Mouse (Mus musculus): Measurements from ENCODE around the gene Sema3d. TPM values are rescaled to one million over a fixed set of nuclear protein-coding genes. Genes with fewer than 3 reads are reported as not detected.
A peak's percentile ranks its signal among the peaks of the same experiment; 100 is the strongest.

The Sema3d gene
- polyA plus RNA-seq, 1 experiment from 2014 or later, result 4.2 TPM

GRCm38 (mm10) chr5:12575262-12575661 is 192.1 kb downstream of the Sema3d start:
- no peak for DNase-seq (ENCODE audit: low spot score)
- Histone ChIP-seq H3K36me3 (no peaks in the 10 kb centered on the region), H3K9me3 (no peaks in the 10 kb centered on the region), H3K4me1 (replicated peaks) (peaks cover 8% of the 10 kb centered on the region; the same call in 1 of the 2 replicates), H3K4me3 (no peak overlapping the region), H3K27ac (no peak overlapping the region), H3K27me3 (ENCODE audit: insufficient read depth, poor library complexity, severe bottlenecking) (no peaks in the 10 kb centered on the region)
- 80% methylated on average over 1 of the region's 1 CpGs for WGBS

DNA sequence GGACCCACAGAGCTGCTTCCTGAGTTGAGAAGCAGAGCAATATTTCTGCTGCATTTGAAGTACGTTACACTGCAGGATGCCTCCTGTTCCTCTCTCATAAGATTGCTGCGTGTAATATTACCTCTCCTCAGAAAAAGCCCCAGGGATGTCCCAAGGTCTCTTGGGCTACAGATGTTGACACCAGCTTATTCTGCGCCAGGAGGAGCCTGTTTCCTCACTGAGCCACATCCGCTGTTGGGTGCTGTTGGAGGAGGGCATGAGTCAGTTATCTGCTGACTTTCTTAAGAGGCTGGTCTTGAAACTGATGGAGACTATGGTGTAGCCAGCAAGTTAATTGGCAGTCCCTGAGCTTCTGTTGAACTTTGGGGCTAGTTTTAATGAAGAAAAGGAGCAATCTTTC is 196.6 kb downstream of the Sema3d start:
- H3K4me1 ChIP-seq (replicated peaks), result peaks cover 9% of the 10 kb centered on the region; the same call in 1 of the 2 replicates
- H3K27me3 ChIP-seq (ENCODE audit: insufficient read depth, poor library complexity, severe bottlenecking), result no peaks in the 10 kb centered on the region
- H3K9me3 ChIP-seq, result no peaks in the 10 kb centered on the region
- H3K27ac ChIP-seq, result no peak overlapping the region
- 55% methylated on average over 4 of the region's 4 CpGs for WGBS
- DNase-seq (ENCODE audit: low spot score), result no peak
- no peaks in the 10 kb centered on the region for H3K36me3 ChIP-seq
- no peak overlapping the region for H3K4me3 ChIP-seq

- Histone ChIP-seq H3K4me3 (no peak overlapping the region), H3K9me3 (no peaks in the 10 kb centered on the region), H3K36me3 (no peaks in the 10 kb centered on the region), H3K4me1 (replicated peaks) (peaks cover 9% of the 10 kb centered on the region; the same call in 1 of the 2 replicates), H3K27me3 (ENCODE audit: insufficient read depth, poor library complexity, severe bottlenecking) (no peaks in the 10 kb centered on the region), H3K27ac (no peak overlapping the region)
- WGBS, result 89% methylated on average over 1 of the region's 1 CpGs
- no peak for DNase-seq (ENCODE audit: low spot score)
These were observed 199.4 kb downstream of the Sema3d start for GRCm38 (mm10) chr5:12582540-12582939.

DNA sequence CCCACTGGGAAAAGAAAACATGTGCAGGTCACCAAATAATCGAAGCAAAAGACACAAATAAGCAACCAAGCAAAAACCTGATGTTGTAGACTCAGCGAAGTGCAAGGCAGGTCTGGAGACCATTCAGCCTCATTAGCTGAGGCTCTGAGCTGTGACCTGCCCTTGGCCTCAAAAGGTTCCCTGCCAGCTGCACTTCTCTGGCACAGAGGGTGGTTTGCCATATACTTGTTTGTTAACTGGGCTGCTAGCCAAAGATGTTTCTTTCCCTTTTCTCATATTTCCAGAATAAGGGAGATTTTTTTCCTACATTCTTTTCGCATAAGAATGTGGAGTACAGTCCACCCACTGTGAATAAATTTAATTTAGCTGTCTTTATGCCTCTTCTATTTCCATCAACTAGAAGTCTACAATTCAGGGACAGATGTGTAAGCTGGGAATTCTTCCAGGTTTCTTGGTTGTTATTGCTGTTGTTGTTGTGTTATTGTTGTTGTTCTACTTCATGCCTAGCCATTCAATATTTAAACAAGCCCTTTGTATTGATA is 200.2 kb downstream of the Sema3d start:
- no peaks in the 10 kb centered on the region for H3K27me3 ChIP-seq (ENCODE audit: insufficient read depth, poor library complexity, severe bottlenecking)
- no peak overlapping the region for H3K27ac ChIP-seq
- 66% methylated on average over 3 of the region's 3 CpGs for WGBS
- DNase-seq (ENCODE audit: low spot score), result no peak
- no peak overlapping the region for H3K4me3 ChIP-seq
- H3K36me3 ChIP-seq, result no peaks in the 10 kb centered on the region
- peaks cover 9% of the 10 kb centered on the region; the same call in 1 of the 2 replicates for H3K4me1 ChIP-seq (replicated peaks)
- no peaks in the 10 kb centered on the region for H3K9me3 ChIP-seq

- no peak for DNase-seq (ENCODE audit: low spot score)
- WGBS, result 73% methylated on average over 9 of the region's 9 CpGs
These were observed 201.7 kb downstream of the Sema3d start for GRCm38 (mm10) chr5:12584886-12585285.

GRCm38 (mm10) chr5:12634227-12634980 is 251.2 kb downstream of the Sema3d start:
- peaks cover 19% of the 10 kb centered on the region for H3K4me1 ChIP-seq (replicated peaks)
- WGBS, result 15% methylated on average over 8 of the region's 8 CpGs
- H3K4me3 ChIP-seq, result no peak overlapping the region
- peak overlapping the region; percentile 65 for H3K27ac ChIP-seq
- no peaks in the 10 kb centered on the region for H3K27me3 ChIP-seq (ENCODE audit: insufficient read depth, poor library complexity, severe bottlenecking)
- peak; percentile 26 for DNase-seq (ENCODE audit: low spot score)
- no peaks in the 10 kb centered on the region for H3K36me3 ChIP-seq
- no peaks in the 10 kb centered on the region for H3K9me3 ChIP-seq

More at GRCm38 (mm10) chr5:12584886-12585285, 201.7 kb downstream of the Sema3d start:
- H3K36me3 ChIP-seq, result no peaks in the 10 kb centered on the region
- no peak overlapping the region for H3K27ac ChIP-seq
- no peaks in the 10 kb centered on the region for H3K9me3 ChIP-seq
- no peak overlapping the region for H3K4me3 ChIP-seq
- no peaks in the 10 kb centered on the region for H3K27me3 ChIP-seq (ENCODE audit: insufficient read depth, poor library complexity, severe bottlenecking)
- peaks cover 5% of the 10 kb centered on the region; the same call in 1 of the 2 replicates for H3K4me1 ChIP-seq (replicated peaks)

- no peak overlapping the region for H3K4me3 ChIP-seq
These were observed 254.7 kb downstream of the Sema3d start for GRCm38 (mm10) chr5:12637763-12638468.

More at GRCm38 (mm10) chr5:12637763-12638468, 254.7 kb downstream of the Sema3d start:
- no peak overlapping the region for H3K27ac ChIP-seq
- WGBS, result 92% methylated on average over 7 of the region's 7 CpGs
- no peaks in the 10 kb centered on the region for H3K36me3 ChIP-seq
- no peaks in the 10 kb centered on the region for H3K9me3 ChIP-seq
- DNase-seq (ENCODE audit: low spot score), result no peak
- H3K4me1 ChIP-seq (replicated peaks), result peaks cover 19% of the 10 kb centered on the region
- H3K27me3 ChIP-seq (ENCODE audit: insufficient read depth, poor library complexity, severe bottlenecking), result no peaks in the 10 kb centered on the region
